Mouse (Mus musculus): ENCODE measurements around the gene Phf14.
A peak's percentile ranks its signal among the peaks of the same experiment; 100 is the strongest.
"Not testable (repeated sequence)": the region's sequence is repeated elsewhere in the genome, so short reads cannot be mapped to it uniquely, and the experiment has no call there.

The Phf14 gene

DNA sequence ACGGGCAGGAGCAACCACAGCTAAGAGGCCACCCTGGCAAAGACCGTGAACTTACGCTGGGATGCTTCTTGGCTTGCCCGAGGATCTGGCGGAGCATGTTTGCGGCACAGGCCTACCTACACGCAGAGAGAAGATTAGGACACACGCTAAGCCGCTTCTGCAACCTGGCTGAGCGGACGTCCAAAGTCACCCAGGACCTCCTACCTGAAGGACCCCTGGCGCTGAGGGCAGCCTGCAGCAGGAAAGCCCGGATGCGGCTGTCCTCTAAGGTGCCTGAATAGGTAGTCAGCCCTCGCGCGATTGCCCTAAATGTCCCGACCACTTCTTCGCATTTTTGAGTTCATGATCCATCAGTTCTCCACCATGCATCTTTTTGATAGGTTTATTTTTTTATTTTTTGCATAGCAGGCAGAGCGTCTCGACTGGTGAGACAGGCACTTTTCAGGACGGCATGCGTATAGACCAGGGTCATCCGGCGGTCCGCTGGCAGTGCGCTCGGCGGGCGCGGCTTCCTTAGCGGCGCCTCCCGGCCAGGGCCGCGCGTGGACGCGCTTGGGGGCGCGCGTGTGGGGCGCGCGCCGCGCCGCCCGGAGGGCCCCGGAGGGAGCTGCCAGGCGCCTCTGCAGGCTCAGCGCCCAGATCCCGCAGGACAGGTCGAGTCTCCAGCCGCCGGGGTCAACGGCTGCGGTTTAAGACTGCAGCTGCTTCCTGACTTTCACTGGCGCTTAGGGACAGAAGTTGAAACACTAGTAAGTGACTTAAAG is at the start of gene Phf14, which contains the start of gene Ndufa4:
TSS of gene Phf14 (plus strand) at position 541 of the 764 bp plus-strand sequence.
TSS of gene Ndufa4 (minus strand) at position 229 of the 764 bp plus-strand sequence.
- peak; percentile 85 to 94 for DNase-seq (ENCODE audit: low spot score in 2 of 2)

DNA sequence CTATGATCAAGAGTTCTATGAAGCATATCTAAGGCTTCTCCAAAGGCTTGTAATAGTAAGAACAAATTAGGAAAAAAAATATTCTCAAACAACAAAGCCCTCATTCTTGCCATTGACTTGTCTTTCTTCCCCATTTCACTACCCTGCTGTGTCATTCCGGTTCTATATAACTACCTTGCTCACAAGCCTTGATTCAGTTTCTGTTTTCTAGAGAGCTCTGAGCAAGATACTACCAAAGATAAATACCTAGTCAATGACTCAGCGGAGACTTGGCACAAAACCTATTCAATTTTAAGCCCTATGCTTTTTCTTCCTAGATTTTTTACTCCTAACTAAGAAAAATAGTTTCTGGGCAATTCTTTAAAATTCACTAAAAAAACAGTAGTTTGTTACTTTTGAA is 32.2 kb upstream of the Phf14 start:
- DNase-seq (ENCODE audit: low spot score in 2 of 2) = not testable (repeated sequence)

DNA sequence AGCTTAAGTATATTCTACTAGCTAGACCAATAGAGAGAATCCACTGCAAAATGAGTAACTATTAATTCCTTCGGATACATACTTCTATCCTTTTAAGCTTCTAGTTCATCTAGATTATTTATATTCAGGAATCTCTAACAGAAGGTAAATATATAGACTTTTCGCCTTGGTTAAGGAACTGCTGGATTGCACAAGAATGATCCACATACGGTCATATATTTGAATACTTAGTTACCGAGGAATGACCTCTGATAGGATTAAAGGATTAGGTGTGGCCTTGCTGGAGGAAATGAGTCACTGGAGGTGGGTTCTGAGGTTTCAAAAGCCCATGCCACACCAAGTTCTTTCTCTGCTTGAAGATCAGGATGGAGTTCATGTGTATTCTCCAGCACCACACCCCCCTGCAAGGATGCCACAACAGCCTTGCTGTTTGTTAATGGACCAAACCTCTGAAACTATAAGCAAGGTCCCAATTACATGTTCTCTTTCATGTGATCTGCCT is 6.7 kb upstream of the Phf14 start:
- DNase-seq (ENCODE audit: low spot score in 2 of 2) = no peak

DNA sequence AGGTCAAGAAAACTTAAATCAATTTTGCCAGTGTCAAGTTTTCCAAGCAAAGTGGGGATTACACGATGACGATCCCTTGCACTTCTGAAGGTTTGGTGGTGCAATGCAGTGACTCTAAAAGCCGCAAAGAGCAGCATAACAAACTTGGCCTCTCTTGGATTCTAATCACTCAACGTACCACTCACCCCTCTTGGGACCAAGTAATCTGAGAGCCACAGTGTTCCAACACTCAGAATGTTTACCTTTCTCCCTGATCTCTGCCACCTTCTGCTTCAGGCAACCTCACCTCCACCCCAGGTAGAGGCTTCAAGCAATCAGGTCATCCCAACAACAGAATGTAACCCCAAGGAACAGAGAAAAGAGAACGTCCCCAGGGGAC is 730 bp upstream of the Phf14 start:
- DNase-seq (ENCODE audit: low spot score in 2 of 2) = no peak

DNA sequence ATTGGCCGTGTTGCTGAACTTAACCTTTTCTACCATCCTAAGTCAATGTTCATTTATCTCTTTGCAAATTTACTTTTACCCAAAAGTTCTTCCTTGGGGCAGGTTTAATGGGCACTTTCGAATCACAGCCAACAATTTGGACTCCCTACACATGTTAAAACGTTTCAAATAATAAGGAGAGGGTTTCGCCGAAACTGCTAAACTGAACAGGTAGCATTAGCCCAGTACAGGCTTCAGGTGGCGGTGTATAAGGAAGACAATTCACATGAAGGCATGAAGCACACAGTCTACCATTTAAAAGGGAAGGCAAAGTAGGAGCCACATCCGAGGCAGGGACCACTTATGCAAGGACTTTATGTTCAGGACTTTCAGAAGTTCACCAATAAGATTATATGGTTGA is 561 bp downstream of the Phf14 start:
- no peak for DNase-seq (ENCODE audit: low spot score in 2 of 2)

DNA sequence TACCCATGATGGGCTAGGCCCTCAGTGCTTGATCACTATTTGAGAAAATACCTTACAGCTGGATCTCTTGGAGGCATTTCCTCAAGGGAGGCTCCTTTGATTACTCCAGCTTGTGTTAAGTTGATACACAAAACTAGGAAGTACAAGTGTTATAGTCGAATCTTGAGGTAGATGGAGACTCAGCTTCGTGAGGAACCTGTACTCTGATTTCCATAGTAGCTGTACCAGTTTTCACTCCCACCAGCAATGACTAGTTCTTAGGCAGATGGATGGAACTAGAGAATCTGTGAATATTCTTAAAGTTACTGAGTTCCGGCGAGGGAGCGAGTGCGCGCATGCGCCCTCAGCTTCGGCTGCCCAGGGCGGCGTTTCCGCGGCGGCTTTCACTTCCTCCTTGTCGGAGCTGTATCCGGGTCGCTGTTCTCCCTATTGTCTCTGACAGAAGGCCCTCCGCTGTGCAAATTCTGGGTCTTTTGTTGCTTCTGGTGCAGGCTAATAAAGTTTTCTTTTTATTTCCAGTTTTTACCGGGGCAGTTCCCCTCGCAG is 18.0 kb downstream of the Phf14 start:
- DNase-seq (ENCODE audit: low spot score in 2 of 2) = peak; percentile 47 to 89

DNA sequence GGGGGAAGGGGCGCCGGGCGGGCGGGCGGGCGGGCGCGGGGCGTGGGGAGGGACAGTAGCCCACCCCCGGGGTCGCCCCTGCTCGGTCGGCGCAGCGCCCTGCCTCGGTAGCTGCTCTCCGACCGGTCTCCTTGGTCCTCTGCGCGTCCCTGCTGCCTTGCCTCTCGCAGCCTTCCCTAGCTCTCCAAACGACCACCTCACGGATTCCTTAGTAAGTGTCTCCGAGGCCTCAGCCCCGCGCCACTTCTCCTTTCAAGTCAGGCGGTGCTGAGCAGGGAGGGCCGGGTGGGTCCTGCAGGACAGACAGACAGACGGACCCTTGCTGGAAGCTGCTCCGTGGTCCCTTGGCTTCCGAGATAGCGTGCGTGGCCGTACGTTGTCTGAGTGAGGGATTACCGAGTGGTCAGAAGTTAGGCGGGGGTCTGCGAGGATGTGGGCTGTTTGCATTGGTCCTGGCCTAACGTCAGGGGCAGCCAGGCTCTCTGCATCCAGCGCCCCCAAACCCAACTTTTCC is 18.5 kb downstream of the Phf14 start:
- peak in 1 of 2 experiments; percentile 13 for DNase-seq (ENCODE audit: low spot score in 2 of 2)

DNA sequence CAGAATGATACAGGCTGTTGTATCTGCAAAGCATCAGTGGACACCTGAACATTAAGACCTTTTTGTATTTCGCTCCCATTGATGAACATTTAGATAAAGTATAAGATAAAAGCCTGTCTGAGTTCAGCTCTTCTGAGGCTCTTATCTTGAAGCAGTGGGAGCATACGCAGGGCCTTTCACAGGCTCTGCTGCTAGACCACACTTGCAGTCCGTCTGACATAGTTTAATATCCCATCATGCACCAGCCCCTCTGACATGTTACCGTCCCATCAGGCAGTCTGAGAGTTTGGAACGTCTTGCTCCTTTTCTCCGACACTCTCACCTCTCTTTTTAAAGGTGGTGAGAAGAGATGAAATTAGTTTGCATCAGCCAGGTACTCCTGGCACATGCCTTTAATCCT is 19.9 kb downstream of the Phf14 start:
- no peak for DNase-seq (ENCODE audit: low spot score in 2 of 2)

DNA sequence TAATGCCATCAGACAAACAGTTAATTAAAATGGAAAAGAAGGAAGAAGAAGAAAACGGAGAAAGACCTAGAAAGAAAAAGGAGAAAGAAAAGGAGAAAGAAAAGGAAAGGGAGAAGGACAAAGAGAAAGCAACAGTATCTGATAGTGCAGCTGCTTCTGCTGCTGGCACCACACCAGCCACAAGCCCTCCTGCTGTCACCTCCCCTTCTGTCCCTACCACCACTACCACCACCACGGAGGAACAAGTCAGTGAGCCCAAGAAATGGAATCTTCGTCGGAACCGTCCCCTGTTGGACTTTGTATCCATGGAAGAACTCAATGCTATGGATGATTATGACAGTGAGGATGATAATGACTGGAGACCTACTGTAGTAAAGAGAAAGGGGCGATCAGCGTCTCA is 25.8 kb downstream of the Phf14 start:
- DNase-seq (ENCODE audit: low spot score in 2 of 2) = no peak

DNA sequence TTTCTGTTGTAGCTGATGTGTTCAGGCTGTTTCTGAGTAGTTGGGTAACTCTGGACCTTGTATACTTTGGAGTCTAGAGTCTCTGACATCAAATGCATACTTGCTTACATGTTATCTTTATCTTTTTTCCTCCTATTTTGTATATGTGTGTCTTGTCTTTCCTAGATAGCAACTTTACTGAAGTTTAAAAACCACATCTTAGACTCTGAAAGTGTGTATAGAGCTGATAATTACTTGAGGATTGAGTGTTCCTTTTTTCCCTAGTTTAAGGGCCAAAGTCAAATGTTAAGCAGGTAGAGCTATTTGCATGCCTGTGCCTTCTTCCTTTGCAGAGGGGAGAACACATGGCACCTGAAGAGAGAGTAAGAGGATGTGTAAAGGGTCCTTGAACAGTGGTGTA is 33.3 kb downstream of the Phf14 start:
- no peak for DNase-seq (ENCODE audit: low spot score in 2 of 2)

DNA sequence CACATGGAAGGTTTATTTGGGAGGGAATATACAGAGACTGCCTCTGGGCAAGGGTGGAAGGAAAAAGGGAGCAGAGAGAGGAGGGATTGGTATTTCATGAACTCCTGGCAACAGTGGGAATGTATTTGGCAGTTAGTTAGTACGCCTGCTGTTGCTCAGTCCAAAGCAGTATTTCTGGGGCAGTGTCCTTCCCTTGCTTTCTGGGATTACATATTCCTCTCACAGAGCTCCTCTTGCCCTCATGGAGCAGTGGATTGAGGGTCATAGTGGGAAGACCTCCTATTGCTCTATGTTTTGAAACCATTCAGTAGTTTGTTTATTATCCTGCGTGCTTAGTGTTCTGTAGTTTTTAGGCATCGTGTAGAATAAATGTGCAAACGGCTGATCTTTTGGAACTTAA is 34.5 kb downstream of the Phf14 start:
- DNase-seq (ENCODE audit: low spot score in 2 of 2) = no peak

DNA sequence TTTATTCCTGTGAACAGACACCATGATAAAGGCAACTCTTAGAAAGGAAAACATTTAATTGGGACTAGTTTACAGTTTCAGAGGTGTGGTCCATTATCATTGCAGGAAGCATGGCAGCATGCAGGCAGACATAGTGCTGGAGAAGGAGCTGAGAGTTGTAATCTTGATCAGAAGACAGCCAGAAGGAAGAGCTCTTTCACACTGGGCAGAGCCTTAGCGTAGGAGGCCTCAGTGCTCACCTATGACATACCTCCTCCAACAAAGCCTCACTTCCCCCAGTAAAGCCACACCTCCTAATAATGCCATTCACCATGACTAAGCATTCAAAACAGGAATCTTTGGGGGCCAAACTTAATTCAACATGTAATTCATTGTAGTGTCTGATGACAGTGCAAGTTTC is 40.5 kb downstream of the Phf14 start:
- no peak for DNase-seq (ENCODE audit: low spot score in 2 of 2)

DNA sequence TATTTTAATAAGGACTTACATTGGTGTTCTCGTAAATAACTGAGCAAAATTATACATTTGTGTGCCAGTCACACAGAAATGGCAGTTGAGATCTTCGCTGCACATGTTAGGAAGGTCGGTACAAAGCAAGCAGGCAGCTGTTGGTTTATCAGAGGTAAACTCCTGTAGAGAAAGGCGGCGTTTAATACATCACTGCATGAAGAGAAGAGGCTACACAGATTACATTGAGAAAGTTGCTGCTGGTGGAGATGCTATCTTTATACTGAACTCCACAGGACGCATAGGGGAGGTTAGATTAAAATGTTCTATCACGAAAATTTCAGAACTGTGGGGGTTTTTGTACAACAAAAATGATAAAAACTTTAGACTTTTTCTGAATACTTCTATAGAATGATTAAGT is 52.6 kb downstream of the Phf14 start:
- no peak for DNase-seq (ENCODE audit: low spot score in 2 of 2)

DNA sequence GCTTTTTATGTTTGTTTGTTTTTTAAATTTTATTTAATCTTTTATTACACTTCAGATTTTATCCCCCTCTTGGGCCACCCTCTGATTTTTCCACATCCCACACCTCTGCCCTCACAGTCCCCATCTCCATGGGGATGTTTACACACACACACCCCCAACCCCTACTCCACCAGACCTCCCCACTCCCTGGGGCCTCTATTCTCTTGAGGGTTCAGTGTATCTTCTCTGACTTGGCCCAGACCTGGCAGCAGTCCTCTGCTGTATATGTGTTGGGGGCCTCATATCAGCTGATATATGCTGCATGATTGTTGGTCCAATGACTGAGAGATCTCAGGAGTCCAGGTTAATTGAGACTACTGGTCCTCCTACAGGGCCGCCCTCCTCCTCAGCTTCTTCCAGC is 86.2 kb downstream of the Phf14 start:
- no peak for DNase-seq (ENCODE audit: low spot score in 2 of 2)

DNA sequence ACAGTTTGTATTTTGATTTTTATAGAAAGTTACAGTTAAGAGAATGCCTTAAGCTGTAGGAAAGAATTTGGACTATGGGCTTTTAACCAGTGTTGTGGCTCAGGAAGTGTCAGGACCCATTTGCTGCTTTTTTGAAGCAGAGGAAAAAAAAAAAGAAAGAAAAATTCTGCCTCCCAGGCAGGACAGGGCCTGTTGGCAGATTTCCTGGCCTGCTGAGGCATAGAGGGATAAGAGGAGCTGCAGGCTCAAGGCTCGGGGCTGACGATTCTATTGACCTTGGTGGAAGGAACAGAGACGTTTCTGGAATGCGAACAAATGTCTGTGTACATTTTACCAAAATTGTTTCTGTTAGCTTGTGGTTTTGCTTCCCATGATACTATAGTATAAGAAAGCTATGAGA is 91.0 kb downstream of the Phf14 start:
- DNase-seq (ENCODE audit: low spot score in 2 of 2) = no peak

DNA sequence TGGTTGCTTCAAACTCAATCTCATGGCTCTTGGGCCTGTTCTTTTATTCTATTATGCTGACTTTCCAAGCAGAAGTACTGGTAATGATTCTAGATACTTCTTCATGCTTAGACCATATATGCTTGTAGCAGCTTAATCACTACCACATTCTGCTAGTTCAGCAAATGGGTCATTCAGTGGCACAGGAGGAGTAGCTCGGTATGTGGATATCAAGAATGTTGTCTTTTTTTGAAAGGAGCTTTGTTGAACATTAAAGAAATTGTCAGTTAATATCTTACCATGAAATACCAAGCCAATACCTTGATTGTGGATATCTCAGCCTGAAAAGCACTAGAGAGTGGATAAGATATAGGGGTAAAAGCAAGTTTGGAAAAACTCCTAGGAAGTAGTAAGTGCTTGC is 91.9 kb downstream of the Phf14 start:
- no peak for DNase-seq (ENCODE audit: low spot score in 2 of 2)

DNA sequence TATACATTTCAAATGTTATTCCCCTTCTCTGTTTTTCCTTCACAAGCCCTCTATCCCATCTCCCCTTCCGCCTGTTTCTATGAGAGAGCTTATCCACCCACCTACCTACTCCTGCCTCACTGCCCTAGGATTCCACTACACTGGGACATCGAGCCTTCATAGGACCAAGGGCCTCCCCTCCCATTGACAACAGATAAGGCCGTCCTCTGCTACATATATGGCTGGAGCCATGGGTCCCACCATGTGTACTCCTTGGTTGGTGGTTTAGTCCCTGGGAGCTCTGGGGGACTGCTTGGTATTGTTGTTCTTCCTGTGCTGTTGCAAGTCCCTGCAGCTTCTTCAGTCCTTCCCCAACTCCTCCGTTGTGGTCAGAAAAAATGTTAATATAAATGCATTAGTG is 97.8 kb downstream of the Phf14 start:
- no peak for DNase-seq (ENCODE audit: low spot score in 2 of 2)

DNA sequence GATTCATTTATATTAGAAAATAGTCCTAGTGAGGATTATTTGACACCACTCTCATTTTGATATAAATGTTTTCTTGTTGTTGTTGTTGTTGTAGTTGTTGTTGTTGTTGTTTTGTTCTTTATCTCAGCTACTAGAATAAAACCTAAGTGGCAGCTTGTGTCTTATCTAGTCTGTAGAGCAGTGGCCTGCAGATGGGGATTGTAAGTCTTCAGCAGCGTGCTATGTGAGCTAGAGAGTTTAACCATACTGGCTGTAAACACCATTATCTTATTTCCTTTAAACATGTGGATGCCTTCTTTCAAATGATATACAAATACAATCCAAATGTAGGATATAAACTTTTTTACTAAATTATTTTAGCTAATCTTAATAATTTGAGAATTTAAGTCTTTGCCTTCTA is 98.4 kb downstream of the Phf14 start:
- DNase-seq (ENCODE audit: low spot score in 2 of 2) = no peak

DNA sequence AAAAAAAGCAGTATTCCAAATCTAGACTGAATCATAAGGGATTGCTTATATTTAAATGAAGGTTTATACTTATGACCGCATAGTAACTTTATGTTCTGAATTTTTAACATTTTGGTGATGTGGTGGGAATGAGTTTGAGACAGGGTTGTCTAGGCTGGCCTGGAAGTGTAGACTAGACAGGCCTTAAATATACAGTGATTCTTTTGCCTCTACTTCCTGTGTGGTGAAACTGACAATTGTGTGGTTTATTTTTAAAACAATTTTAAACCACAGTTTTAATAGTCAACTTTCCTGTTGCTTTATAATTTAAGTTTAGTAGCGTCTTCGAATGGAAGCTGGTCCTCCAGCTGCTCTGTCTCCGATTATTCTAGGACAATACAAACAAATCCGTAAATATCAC is 104.5 kb downstream of the Phf14 start:
- DNase-seq (ENCODE audit: low spot score in 2 of 2) = no peak

DNA sequence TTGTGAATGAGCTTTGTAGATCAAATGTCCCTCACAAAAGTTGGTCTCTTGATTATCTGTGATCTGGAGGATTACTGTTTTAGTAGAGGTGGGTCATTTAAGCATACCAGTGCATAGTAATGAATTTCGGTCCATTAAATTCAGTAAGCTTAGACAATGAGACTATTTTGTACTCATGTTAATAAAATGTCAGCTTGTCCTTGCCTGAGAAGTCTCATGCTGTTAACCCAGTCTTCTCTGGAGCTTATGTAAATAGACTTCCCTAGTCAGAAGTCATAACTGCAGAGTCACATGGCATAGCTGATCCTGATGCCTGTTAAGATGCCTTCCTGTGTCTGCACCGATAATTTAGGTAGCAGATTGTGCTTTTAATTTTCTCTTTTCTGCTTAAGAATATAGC is 106.4 kb downstream of the Phf14 start:
- no peak for DNase-seq (ENCODE audit: low spot score in 2 of 2)

DNA sequence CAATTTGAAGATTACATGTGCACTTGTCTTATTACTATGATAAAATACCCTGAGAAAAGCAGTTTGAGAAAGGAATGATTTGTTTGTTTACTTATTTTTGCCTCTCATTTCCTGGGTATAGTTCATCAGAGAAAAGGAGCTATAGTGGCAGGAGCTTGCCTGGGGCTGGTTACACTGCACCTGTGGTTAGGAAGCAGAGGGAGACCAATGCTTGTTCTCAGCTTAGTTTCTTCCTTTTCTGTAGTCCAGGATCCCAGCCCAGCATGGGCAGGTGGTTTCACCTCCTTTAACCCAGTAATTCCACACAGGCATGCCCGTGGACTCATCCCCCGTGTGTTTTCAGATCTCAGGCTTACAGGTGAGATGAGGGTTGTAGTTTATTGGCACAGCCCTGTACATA is 107.1 kb downstream of the Phf14 start:
- no peak for DNase-seq (ENCODE audit: low spot score in 2 of 2)

DNA sequence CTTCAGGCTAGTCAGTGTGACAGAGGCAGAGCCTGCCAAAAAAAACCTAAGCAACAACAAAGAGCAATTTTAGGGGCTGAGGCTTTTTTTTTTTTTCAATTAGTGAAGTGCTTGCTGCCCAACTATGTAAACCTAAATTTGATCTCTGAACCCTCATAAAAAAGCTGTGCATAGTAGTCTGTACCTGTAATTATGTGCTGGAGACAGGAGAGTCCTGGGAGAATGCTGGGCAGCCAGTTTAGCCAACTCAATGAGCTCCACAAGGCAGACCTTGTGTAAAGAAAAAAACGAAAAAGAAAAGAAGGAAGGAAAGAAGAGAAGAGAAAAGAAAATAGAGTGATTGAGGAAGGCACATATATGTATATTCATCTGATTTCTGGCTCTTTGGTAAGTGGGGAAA is 112.1 kb downstream of the Phf14 start:
- no peak for DNase-seq (ENCODE audit: low spot score in 2 of 2)

DNA sequence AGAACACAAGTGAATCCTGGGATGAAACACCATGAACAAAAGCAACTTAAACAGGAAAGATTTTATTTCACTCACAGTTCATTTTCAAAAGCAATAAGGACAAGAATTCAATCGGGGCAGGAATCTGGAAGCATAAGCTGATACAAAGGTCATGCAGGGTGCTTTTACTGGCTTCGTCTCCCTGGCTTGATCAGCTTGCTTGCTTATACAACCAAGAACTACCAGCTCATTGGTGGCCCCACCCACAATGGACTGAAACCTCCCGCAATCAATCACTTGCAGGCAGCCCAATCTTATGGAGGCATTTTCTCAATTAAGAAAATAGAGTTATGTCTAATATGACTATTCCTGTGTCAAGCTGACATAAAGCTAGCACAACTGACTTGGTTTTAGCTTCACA is 112.5 kb downstream of the Phf14 start:
- DNase-seq (ENCODE audit: low spot score in 2 of 2) = no peak
